Mouse (Mus musculus): Measurements from ENCODE around the gene Gdf15. TPM values are rescaled to one million over a fixed set of nuclear protein-coding genes. Genes with fewer than 3 reads are reported as not detected.

Gdf15 gene
- polyA plus RNA-seq, 1 experiment = 11.2 TPM

DNA sequence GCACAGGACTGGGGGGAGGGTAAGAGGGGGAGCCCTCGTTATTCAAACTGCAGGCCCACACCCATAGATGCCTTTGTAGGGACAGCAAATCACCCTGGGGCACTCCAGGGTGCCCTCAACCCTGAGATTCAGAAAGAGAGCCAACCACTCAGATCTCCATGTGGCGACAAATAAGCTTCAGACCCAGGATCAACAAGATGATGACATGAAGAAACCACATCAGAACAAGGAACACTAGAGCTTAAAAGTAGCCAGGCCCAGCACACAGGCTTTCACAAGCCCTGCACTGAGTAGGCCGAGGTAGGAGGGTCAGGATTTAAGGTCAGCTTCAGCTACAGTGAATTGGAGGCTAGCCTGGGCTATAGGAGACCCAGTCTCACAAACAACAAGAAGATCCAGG lies 16.7 kb upstream of the Gdf15 start:
- 44% methylated on average over 3 of the region's 3 CpGs for WGBS
- no peak for DNase-seq
- H3K4me1 ChIP-seq (ENCODE audit: control insufficient read depth, insufficient read depth, low read length) = peaks cover 48% of the 10 kb centered on the region

DNA sequence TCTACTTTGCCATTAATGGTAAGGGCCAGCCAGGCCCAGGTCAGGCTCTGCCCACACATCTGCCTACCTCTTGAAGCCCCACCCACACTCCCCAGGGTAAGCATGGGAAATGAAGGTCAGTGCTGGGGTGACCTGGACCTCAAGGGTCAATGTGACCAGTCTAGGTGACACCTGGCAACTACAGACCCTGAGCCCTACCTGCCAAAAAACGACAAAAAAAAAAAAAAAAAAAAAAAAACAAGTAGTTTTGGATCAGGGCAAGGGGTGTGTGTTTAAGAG lies 15.8 kb upstream of the Gdf15 start:
- H3K4me1 ChIP-seq (ENCODE audit: control insufficient read depth, insufficient read depth, low read length) = peaks cover 47% of the 10 kb centered on the region
- peak; percentile 75 for DNase-seq
- H3K27ac ChIP-seq (ENCODE audit: insufficient read depth, low read depth, low read length) = peak overlapping the region; percentile 72
- H3K4me3 ChIP-seq (ENCODE audit: insufficient read depth, low read depth, low read length) = no peak overlapping the region
- no peak for TF ChIP-seq CTCF (conservative IDR thresholded peaks at IDR 0.05; ENCODE audit: insufficient read depth, insufficient read length, low read depth, low read length)
- no peak for TF ChIP-seq POLR2A (IDR thresholded peaks at IDR 0.05; ENCODE audit: low read depth, low read length)
- peaks cover 5% of the 10 kb centered on the region for H3K36me3 ChIP-seq (ENCODE audit: control insufficient read depth, insufficient read depth, low read length)
- no peaks in the 10 kb centered on the region for H3K27me3 ChIP-seq (replicated peaks; ENCODE audit: control insufficient read depth, insufficient read depth, low read length)
- WGBS = 31% methylated on average over 1 of the region's 1 CpGs

More for the DNA sequence above, 16.7 kb upstream of the Gdf15 start:
- Histone ChIP-seq H3K36me3 (ENCODE audit: control insufficient read depth, insufficient read depth, low read length) (peaks cover 5% of the 10 kb centered on the region), H3K4me3 (ENCODE audit: insufficient read depth, low read depth, low read length) (no peak overlapping the region), H3K27me3 (replicated peaks; ENCODE audit: control insufficient read depth, insufficient read depth, low read length) (no peaks in the 10 kb centered on the region), H3K27ac (ENCODE audit: insufficient read depth, low read depth, low read length) (peak overlapping the region; percentile 41)
- TF ChIP-seq POLR2A (IDR thresholded peaks at IDR 0.05; ENCODE audit: low read depth, low read length) = no peak
- no peak for TF ChIP-seq CTCF (conservative IDR thresholded peaks at IDR 0.05; ENCODE audit: insufficient read depth, insufficient read length, low read depth, low read length)

GRCm38 (mm10) chr8:70647343-70648163 lies 15.3 kb upstream of the Gdf15 start:
- H3K27ac ChIP-seq (ENCODE audit: insufficient read depth, low read depth, low read length) = peak overlapping the region; percentile 72
- TF ChIP-seq CTCF (conservative IDR thresholded peaks at IDR 0.05; ENCODE audit: insufficient read depth, insufficient read length, low read depth, low read length) = no peak
- TF ChIP-seq POLR2A (IDR thresholded peaks at IDR 0.05; ENCODE audit: low read depth, low read length) = no peak
- peaks cover 45% of the 10 kb centered on the region for H3K4me1 ChIP-seq (ENCODE audit: control insufficient read depth, insufficient read depth, low read length)
- peak; percentile 84 for DNase-seq
- no peak overlapping the region for H3K4me3 ChIP-seq (ENCODE audit: insufficient read depth, low read depth, low read length)
- no peaks in the 10 kb centered on the region for H3K27me3 ChIP-seq (replicated peaks; ENCODE audit: control insufficient read depth, insufficient read depth, low read length)
- peaks cover 5% of the 10 kb centered on the region for H3K36me3 ChIP-seq (ENCODE audit: control insufficient read depth, insufficient read depth, low read length)
- 27% methylated on average over 8 of the region's 8 CpGs for WGBS

DNA sequence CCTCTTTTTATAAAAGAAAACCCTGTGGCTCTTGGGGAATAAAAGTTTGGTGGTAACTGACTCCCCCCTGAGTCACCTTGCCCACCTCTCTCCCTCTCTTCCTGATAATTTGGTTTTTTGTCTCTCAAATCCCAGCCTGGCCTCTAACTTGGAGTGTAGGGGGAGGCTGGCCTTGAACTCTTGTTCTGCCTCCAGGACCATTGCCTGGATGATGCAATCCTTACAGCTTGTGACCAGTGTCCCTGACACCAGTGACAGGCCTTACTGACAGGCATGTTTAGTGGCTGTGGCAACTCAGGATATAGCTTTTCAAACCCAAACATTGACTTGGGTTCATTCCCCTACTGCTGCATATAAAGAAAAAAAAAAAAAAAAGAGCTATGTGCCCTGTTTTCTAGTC lies 14.5 kb upstream of the Gdf15 start:
- no peak overlapping the region for H3K27ac ChIP-seq (ENCODE audit: insufficient read depth, low read depth, low read length)
- H3K36me3 ChIP-seq (ENCODE audit: control insufficient read depth, insufficient read depth, low read length) = peaks cover 3% of the 10 kb centered on the region
- H3K4me3 ChIP-seq (ENCODE audit: insufficient read depth, low read depth, low read length) = no peak overlapping the region
- H3K4me1 ChIP-seq (ENCODE audit: control insufficient read depth, insufficient read depth, low read length) = peaks cover 45% of the 10 kb centered on the region
- no peaks in the 10 kb centered on the region for H3K27me3 ChIP-seq (replicated peaks; ENCODE audit: control insufficient read depth, insufficient read depth, low read length)
- TF ChIP-seq CTCF (conservative IDR thresholded peaks at IDR 0.05; ENCODE audit: insufficient read depth, insufficient read length, low read depth, low read length) (no peak), POLR2A (IDR thresholded peaks at IDR 0.05; ENCODE audit: low read depth, low read length) (no peak)
- peak; percentile 46 for DNase-seq

- H3K4me1 ChIP-seq (ENCODE audit: control insufficient read depth, insufficient read depth, low read length) = peaks cover 45% of the 10 kb centered on the region
- DNase-seq = peak; percentile 39
- 55% methylated on average over 6 of the region's 6 CpGs for WGBS
Measured at GRCm38 (mm10) chr8:70646369-70646768, 14.1 kb upstream of the Gdf15 start.

DNA sequence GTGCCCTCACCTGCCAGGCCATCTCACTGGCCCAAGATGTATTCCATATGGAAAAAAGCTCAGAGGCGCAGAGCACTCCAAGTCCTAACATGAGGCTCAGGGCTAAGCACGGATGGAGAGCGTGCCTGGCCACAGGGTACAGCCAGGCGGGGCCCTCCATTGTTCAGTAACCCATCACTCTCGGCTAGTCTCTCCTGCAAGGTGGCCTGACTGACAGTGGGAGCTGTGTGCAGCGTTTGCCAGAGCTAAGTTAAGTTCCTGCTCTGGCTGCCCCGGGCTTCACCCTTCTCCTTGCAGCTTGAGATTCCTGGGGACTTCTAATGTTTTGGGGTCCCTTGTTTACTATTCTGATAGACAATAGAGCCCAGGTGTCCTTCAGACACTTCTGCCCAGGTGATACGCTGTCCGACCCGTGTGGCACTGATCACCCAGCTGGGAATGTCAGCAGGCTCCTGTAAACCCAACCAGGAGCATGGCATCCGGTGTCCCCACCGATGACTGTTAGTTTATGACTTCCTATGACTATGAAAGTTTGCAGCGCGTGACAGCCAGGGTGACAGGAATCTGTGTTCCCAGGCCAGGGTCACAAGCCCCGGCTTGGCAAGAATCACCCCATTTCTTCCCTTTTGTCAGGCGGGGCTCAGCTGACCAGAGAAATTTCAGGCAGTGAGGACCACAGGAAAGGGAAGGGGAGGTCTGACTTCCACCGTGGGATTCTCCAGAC lies 13.4 kb upstream of the Gdf15 start:
- Histone ChIP-seq H3K4me3 (ENCODE audit: insufficient read depth, low read depth, low read length) (no peak overlapping the region), H3K36me3 (ENCODE audit: control insufficient read depth, insufficient read depth, low read length) (no peaks in the 10 kb centered on the region; the same call in 1 of the 2 replicates), H3K27ac (ENCODE audit: insufficient read depth, low read depth, low read length) (peak overlapping the region; percentile 10; the same call in 1 of the 2 replicates), H3K27me3 (replicated peaks; ENCODE audit: control insufficient read depth, insufficient read depth, low read length) (no peaks in the 10 kb centered on the region), H3K4me1 (ENCODE audit: control insufficient read depth, insufficient read depth, low read length) (peaks cover 45% of the 10 kb centered on the region)
- peak; percentile 87 for DNase-seq
- WGBS = 16% methylated on average over 17 of the region's 17 CpGs
- TF ChIP-seq CTCF (conservative IDR thresholded peaks at IDR 0.05; ENCODE audit: insufficient read depth, insufficient read length, low read depth, low read length) (no peak), POLR2A (IDR thresholded peaks at IDR 0.05; ENCODE audit: low read depth, low read length) (peak; percentile 5)

More at GRCm38 (mm10) chr8:70646369-70646768, 14.1 kb upstream of the Gdf15 start:
- no peaks in the 10 kb centered on the region for H3K27me3 ChIP-seq (replicated peaks; ENCODE audit: control insufficient read depth, insufficient read depth, low read length)
- H3K27ac ChIP-seq (ENCODE audit: insufficient read depth, low read depth, low read length) = peak overlapping the region; percentile 10; the same call in 1 of the 2 replicates
- H3K4me3 ChIP-seq (ENCODE audit: insufficient read depth, low read depth, low read length) = no peak overlapping the region
- no peak for TF ChIP-seq POLR2A (IDR thresholded peaks at IDR 0.05; ENCODE audit: low read depth, low read length)
- TF ChIP-seq CTCF (conservative IDR thresholded peaks at IDR 0.05; ENCODE audit: insufficient read depth, insufficient read length, low read depth, low read length) = no peak
- H3K36me3 ChIP-seq (ENCODE audit: control insufficient read depth, insufficient read depth, low read length) = peaks cover 2% of the 10 kb centered on the region; the same call in 1 of the 2 replicates

DNA sequence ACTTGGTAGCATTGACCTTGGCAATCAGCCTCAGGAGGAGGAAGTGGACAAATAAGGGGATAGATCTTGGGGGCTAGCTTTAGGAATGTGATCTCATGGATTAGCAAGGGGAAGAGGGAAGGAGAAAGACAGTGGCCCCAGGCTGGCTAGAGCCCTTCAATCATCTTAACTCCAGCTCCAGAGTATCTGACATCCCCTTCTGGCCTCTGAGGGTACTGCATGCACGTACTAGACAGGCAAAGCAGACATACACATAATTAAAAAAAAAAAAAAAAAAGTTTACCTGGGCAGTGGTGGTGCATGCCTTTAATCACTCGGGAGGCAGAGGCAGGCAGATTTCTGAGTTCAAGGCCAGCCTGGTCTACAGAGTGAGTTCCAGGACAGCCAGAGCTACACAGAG lies 11.8 kb upstream of the Gdf15 start:
- WGBS = 93% methylated on average over 2 of the region's 2 CpGs
- H3K36me3 ChIP-seq (ENCODE audit: control insufficient read depth, insufficient read depth, low read length) = no peaks in the 10 kb centered on the region
- H3K27ac ChIP-seq (ENCODE audit: insufficient read depth, low read depth, low read length) = no peak overlapping the region
- H3K4me3 ChIP-seq (ENCODE audit: insufficient read depth, low read depth, low read length) = no peak overlapping the region
- H3K27me3 ChIP-seq (replicated peaks; ENCODE audit: control insufficient read depth, insufficient read depth, low read length) = no peaks in the 10 kb centered on the region
- peaks cover 37% of the 10 kb centered on the region for H3K4me1 ChIP-seq (ENCODE audit: control insufficient read depth, insufficient read depth, low read length)
- TF ChIP-seq CTCF (conservative IDR thresholded peaks at IDR 0.05; ENCODE audit: insufficient read depth, insufficient read length, low read depth, low read length) (peak; percentile 46), POLR2A (IDR thresholded peaks at IDR 0.05; ENCODE audit: low read depth, low read length) (no peak)
- DNase-seq = peak; percentile 54
